Mouse (Mus musculus) ES-Bruce4 (cell line): ENCODE data around the gene Thpo.
A peak's percentile ranks its signal among the peaks of the same experiment; 100 is the strongest.

Source experiments
- CTCF ChIP-seq: IDR thresholded peaks from one replicate; pipeline ENCODE4 v1.8.1; 2011; ENCODE audit warnings: low read depth, low read length
- EP300 ChIP-seq: IDR thresholded peaks from 2 replicates; pipeline ENCODE4 v1.6.1; 2011; ENCODE audit warnings: low read depth, low read length; ENCODE audit not compliant: insufficient read depth
- POLR2A ChIP-seq: IDR thresholded peaks from one replicate; pipeline ENCODE4 v1.8.1; 2011; ENCODE audit warnings: low read length; ENCODE audit not compliant: insufficient read depth

- peak; percentile 17 for TF ChIP-seq CTCF
- TF ChIP-seq POLR2A: peak; percentile 39
- no peak for TF ChIP-seq EP300
Observed at GRCm38 (mm10) chr16:20715976-20716840, 18.1 kb downstream of the Thpo start.
